Mouse (Mus musculus) lung, postnatal 0 days (tissue): ENCODE measurements around the gene Ppp1r37. TPM values are rescaled to one million over a fixed set of nuclear protein-coding genes. Genes with fewer than 3 reads are reported as not detected.

Experiments used
- ATAC-seq: fragments of 200-750 bp; cut with Nextera tagmentation; 2 replicates; pipeline ENCODE4 v1.8.0; 2017; ENCODE audit warnings: moderate library complexity
- DNase-seq: peaks from one replicate; pipeline ENCODE4 v3.0.0-alpha.2; 2016; ENCODE audit warnings: low spot score
- H3K27ac ChIP-seq: fragments of 300-500 bp; sonication (generic); 2 replicates; pipeline ENCODE4 v1.5.1; 2014; ENCODE audit warnings: antibody characterized with exemption, mild to moderate bottlenecking, low read length, mixed read lengths
- H3K27me3 ChIP-seq: fragments of 300-500 bp; sonication (generic); replicated peaks from 2 replicates; pipeline ENCODE4 v1.6.1; 2014; ENCODE audit warnings: low read length, mixed read lengths; ENCODE audit not compliant: insufficient read depth
- H3K36me3 ChIP-seq: fragments of 300-500 bp; sonication (generic); 2 replicates; pipeline ENCODE4 v1.6.1; 2014; ENCODE audit warnings: low read length, mixed read lengths; ENCODE audit not compliant: insufficient read depth
- H3K4me1 ChIP-seq: fragments of 300-500 bp; sonication (generic); 2 replicates; pipeline ENCODE4 v1.6.1; 2014; ENCODE audit warnings: antibody characterized with exemption, low read depth, low read length, mixed read lengths; ENCODE audit not compliant: insufficient read depth
- H3K4me2 ChIP-seq: fragments of 300-500 bp; sonication (generic); replicated peaks from 2 replicates; pipeline ENCODE4 v1.6.1; 2014; ENCODE audit warnings: low read depth, mild to moderate bottlenecking, low read length, moderate library complexity, mixed read lengths
- H3K4me3 ChIP-seq: fragments of 300-500 bp; sonication (generic); 2 replicates; pipeline ENCODE4 v1.5.1; 2014; ENCODE audit warnings: low read depth, low read length
- H3K9ac ChIP-seq: fragments of 300-500 bp; sonication (generic); replicated peaks from 2 replicates; pipeline ENCODE4 v1.6.1; 2014; ENCODE audit warnings: low read depth, mild to moderate bottlenecking
- H3K9me3 ChIP-seq: fragments of 300-500 bp; sonication (generic); 2 replicates; pipeline ENCODE4 v1.6.1; 2016; ENCODE audit warnings: low read length, mixed read lengths
- CTCF ChIP-seq: IDR thresholded peaks from 2 replicates; pipeline ENCODE4 v1.5.1; 2016; ENCODE audit warnings: antibody characterized with exemption, mild to moderate bottlenecking
- EP300 ChIP-seq: IDR thresholded peaks from 2 replicates; pipeline ENCODE4 v1.6.1; 2016; ENCODE audit warnings: antibody characterized with exemption, mild to moderate bottlenecking, control low read depth
- WGBS: fragments of 180-500 bp; shearing (Covaris S2); extraction: QIAGEN DNeasy Blood & Tissue Kit; methylation state at CpG from one replicate; pipeline ENCODE4 v1.1.7; 2014; 5-methylcytosine and 5-hydroxymethylcytosine counted together
- polyA plus RNA-seq: library from polyadenylated mRNA; unstranded; fragments of >200 nt; fragmentation: Nextera tagmentation; extraction: Ambion mirVana; gene quantifications from 2 replicates; pipeline ENCODE4 v1.2.1, GENCODE M21; 2015

Gene Ppp1r37
- polyA plus RNA-seq, 1 experiment from 2014 or later, result 19.1 TPM

- no peak overlapping the region for H3K9ac ChIP-seq
- H3K27me3 ChIP-seq, result no peaks in the 10 kb centered on the region
- H3K36me3 ChIP-seq, result peaks cover 26% of the 10 kb centered on the region
- DNase-seq (no peak), ATAC-seq (no peak)
- 92% methylated on average over 10 of the region's 10 CpGs for WGBS
- no peak overlapping the region for H3K4me3 ChIP-seq
- H3K4me1 ChIP-seq, result no peaks in the 10 kb centered on the region
- no peak overlapping the region for H3K4me2 ChIP-seq
- H3K9me3 ChIP-seq, result no peaks in the 10 kb centered on the region
- TF ChIP-seq CTCF, result no peak
- no peak for TF ChIP-seq EP300
- H3K27ac ChIP-seq, result no peak overlapping the region
Observed at GRCm38 (mm10) chr7:19534676-19535075, 28.2 kb downstream of the Ppp1r37 start.

GRCm38 (mm10) chr7:19532240-19532639 lies 30.6 kb downstream of the Ppp1r37 start:
- no peak overlapping the region for H3K9ac ChIP-seq
- DNase-seq, result no peak
- no peak overlapping the region for H3K4me3 ChIP-seq
- WGBS, result 76% methylated on average over 14 of the region's 14 CpGs
- peaks cover 26% of the 10 kb centered on the region for H3K36me3 ChIP-seq
- no peak overlapping the region for H3K27ac ChIP-seq
- H3K4me1 ChIP-seq, result no peaks in the 10 kb centered on the region
- no peaks in the 10 kb centered on the region for H3K9me3 ChIP-seq
- no peak for ATAC-seq
- no peak overlapping the region for H3K4me2 ChIP-seq
- TF ChIP-seq EP300 (no peak), CTCF (no peak)
- no peaks in the 10 kb centered on the region for H3K27me3 ChIP-seq

- H3K36me3 ChIP-seq, result peaks cover 26% of the 10 kb centered on the region
- DNase-seq (peak; percentile 37), ATAC-seq (peak; percentile 44)
- no peak overlapping the region for H3K27ac ChIP-seq
- no peaks in the 10 kb centered on the region for H3K27me3 ChIP-seq
- no peaks in the 10 kb centered on the region for H3K9me3 ChIP-seq
- no peak overlapping the region for H3K4me3 ChIP-seq
- H3K4me1 ChIP-seq, result no peaks in the 10 kb centered on the region
- 67% methylated on average over 10 of the region's 10 CpGs for WGBS
- H3K9ac ChIP-seq, result no peak overlapping the region
- TF ChIP-seq CTCF, result peak; percentile 56
- TF ChIP-seq EP300, result no peak
- no peak overlapping the region for H3K4me2 ChIP-seq
Observed at GRCm38 (mm10) chr7:19531077-19531476, 31.8 kb downstream of the Ppp1r37 start.

- DNase-seq (no peak), ATAC-seq (no peak)
- Histone ChIP-seq H3K9me3 (no peaks in the 10 kb centered on the region), H3K9ac (no peak overlapping the region), H3K4me2 (no peak overlapping the region), H3K36me3 (no peaks in the 10 kb centered on the region), H3K27ac (no peak overlapping the region), H3K4me3 (no peak overlapping the region), H3K4me1 (peaks cover 18% of the 10 kb centered on the region), H3K27me3 (peaks cover 53% of the 10 kb centered on the region)
- 64% methylated on average over 2 of the region's 2 CpGs for WGBS
- no peak for TF ChIP-seq EP300
- TF ChIP-seq CTCF, result 0 out of 2 replicates have a peak, but pooled peaks have one; percentile 27
Observed at GRCm38 (mm10) chr7:19525105-19525481, 37.8 kb downstream of the Ppp1r37 start.

GRCm38 (mm10) chr7:19524420-19525104 lies 38.3 kb downstream of the Ppp1r37 start:
- no peak overlapping the region for H3K9ac ChIP-seq
- no peak for TF ChIP-seq CTCF
- TF ChIP-seq EP300, result no peak

DNA sequence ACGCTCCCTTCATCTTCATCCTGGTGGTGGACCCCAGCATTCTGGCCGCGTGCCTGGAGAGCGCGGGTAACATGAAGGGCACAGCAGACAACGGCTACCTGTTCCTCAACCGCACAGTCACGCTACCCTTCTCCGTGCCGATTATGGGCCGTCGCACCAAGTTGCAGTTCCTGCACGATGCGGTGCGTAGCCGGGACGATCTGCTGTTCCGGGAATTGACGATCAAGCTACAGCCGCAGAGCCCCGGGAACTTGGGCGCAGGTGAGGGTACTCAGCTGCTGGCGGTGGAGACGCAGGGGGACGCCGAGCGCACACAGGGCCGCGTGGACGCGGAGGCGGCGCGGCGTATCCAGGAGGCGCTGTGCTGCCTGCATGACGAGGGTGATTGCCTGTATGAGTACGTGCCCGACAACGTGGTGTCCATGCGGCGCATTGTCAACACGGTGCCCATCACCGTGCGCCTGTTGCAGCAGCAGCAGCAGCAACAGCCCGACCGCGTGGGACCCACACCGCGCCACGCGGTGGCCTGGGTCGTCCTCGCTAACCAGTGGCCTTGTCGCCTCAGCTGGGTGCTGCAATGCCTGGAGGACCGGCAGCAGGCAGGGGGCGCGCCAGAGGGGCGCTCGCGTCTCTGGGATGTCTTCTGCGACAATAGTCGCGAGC lies 39.0 kb downstream of the Ppp1r37 start:
- Histone ChIP-seq H3K9ac (no peak overlapping the region), H3K27ac (no peak overlapping the region), H3K4me2 (peak overlapping the region; percentile 55), H3K36me3 (no peaks in the 10 kb centered on the region), H3K4me1 (peaks cover 18% of the 10 kb centered on the region), H3K27me3 (peaks cover 62% of the 10 kb centered on the region), H3K9me3 (no peaks in the 10 kb centered on the region), H3K4me3 (peak overlapping the region; percentile 34)
- TF ChIP-seq CTCF (peak; percentile 76), EP300 (no peak)
- no peak for DNase-seq
- WGBS, result 1% methylated on average over 63 of the region's 64 CpGs
- ATAC-seq, result peak; percentile 61

More at GRCm38 (mm10) chr7:19524420-19525104, 38.3 kb downstream of the Ppp1r37 start:
- H3K27me3 ChIP-seq, result peaks cover 56% of the 10 kb centered on the region
- ATAC-seq, result no peak
- H3K4me2 ChIP-seq, result peak overlapping the region; percentile 55
- no peak overlapping the region for H3K27ac ChIP-seq
- peaks cover 18% of the 10 kb centered on the region for H3K4me1 ChIP-seq
- H3K4me3 ChIP-seq, result peak overlapping the region; percentile 34
- whole genome bisulfite sequencing, result 15% methylated on average over 24 of the region's 24 CpGs
- no peaks in the 10 kb centered on the region for H3K9me3 ChIP-seq
- DNase-seq, result no peak
- no peaks in the 10 kb centered on the region for H3K36me3 ChIP-seq
